Mouse (Mus musculus) gastrocnemius, postnatal 10 days (tissue): ENCODE results near the gene Slc25a11. TPM values are rescaled to one million over a fixed set of nuclear protein-coding genes. Genes with fewer than 3 reads are reported as not detected.
A peak's percentile ranks its signal among the peaks of the same experiment; 100 is the strongest.

Source experiments
- DNase-seq: peaks from one replicate; pipeline ENCODE4 v3.0.0; 2021; ENCODE audit warnings: mixed read lengths
- total RNA-seq, 2 experiments: library from RNA; stranded (reverse); gene quantifications; 2 replicates each; pipeline ENCODE4 v1.2.3; 2021

The Slc25a11 gene
- total RNA-seq, 2 experiments from 2014 or later = 252 to 283 TPM

GRCm38 (mm10) chr11:70619101-70619500 lies 28.2 kb downstream of the Slc25a11 start, which contains the start of gene Chrne:
Chrne (minus strand) TSS chr11:70619216.
- no peak for DNase-seq

- DNase-seq = no peak
These were observed 31.7 kb downstream of the Slc25a11 start, which contains the start of gene 4930544D05Rik for GRCm38 (mm10) chr11:70615516-70616093. 4930544D05Rik (plus strand) TSS chr11:70615848.

GRCm38 (mm10) chr11:70615074-70615473 lies 32.2 kb downstream of the Slc25a11 start:
- peak; percentile 62 for DNase-seq

DNA sequence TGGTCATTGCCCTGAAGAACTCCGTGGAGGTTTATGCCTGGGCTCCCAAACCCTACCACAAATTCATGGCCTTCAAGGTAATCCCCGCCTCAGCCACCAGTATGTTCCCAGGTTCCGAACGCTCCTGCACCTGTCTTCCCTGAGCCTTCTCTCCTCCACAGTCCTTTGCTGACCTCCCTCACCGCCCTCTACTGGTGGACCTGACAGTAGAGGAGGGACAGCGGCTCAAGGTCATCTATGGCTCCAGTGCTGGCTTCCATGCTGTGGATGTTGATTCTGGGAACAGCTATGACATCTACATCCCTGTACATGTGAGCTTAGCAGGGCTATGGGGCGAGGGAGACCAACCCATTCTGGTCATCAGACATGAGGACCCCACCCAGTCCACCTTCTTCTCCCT lies 34.8 kb downstream of the Slc25a11 start:
- no peak for DNase-seq

DNA sequence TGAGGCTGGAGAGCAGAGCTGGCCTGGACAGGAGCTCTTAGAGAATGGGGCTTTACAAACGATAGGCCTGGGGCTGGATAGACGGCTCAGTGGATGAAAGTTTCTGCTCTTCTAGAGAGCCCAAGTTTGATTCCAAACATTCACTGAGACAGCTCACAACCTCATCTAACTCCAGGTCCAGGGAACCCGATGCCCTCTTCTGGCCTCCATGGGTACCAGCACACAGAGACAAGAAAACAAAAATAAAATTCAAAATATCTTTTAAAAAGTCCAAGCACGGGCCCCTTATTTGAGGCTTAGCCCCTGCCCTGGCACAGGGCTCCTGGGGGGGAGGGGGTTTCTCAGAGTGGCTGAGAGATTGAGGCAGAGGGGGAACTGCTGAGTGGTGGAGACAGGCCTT lies 36.5 kb downstream of the Slc25a11 start:
- no peak for DNase-seq

GRCm38 (mm10) chr11:70608381-70609066 lies 38.8 kb downstream of the Slc25a11 start:
- peak; percentile 51 for DNase-seq

DNA sequence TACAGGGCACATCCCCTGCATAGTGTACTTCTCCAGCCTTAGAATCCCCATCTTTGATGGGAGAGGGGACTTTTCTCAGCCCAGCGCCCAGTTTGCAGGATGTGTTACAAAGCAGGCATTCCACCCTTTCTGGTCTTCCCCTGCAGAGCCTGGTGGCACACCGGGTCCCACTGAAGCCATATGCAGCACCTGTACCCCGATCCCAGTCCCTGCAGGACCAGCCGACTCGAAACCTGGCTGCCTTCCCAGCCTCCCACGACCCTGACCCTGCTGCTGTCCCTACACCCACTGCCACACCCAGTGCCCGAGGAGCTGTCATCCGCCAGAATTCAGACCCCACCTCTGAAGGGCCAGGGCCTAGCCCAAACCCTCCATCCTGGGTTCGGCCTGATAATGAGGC lies 39.7 kb downstream of the Slc25a11 start:
- no peak for DNase-seq

GRCm38 (mm10) chr11:70606717-70607116 lies 40.6 kb downstream of the Slc25a11 start:
- no peak for DNase-seq

- DNase-seq = peak; percentile 75
These were observed 42.2 kb downstream of the Slc25a11 start for GRCm38 (mm10) chr11:70605024-70605566.

DNA sequence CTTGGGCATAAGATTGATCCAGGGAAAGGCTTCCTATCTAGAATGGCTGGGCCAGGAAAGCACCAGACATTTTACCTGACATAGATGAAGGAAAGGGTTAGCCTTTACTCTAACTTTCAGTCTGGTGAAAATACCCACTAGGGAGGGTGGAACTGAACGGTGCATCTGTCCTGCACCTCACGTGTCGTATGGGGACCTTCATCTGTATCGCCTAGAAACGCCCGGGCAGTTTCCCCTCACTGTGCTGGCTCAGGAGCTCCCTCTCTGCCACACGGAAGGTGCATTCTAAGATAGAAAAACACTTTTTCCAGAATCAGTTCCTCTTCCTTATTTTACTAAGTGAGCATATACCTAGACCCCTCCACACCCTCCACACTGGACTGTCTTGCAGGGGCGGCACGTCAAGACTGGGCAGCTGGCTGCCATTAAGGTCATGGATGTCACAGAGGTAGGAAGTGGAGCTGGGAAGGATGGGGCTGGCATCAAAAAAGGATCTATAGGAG lies 48.8 kb downstream of the Slc25a11 start:
- DNase-seq = no peak

GRCm38 (mm10) chr11:70597301-70597700 lies 50.0 kb downstream of the Slc25a11 start:
- DNase-seq = no peak

DNA sequence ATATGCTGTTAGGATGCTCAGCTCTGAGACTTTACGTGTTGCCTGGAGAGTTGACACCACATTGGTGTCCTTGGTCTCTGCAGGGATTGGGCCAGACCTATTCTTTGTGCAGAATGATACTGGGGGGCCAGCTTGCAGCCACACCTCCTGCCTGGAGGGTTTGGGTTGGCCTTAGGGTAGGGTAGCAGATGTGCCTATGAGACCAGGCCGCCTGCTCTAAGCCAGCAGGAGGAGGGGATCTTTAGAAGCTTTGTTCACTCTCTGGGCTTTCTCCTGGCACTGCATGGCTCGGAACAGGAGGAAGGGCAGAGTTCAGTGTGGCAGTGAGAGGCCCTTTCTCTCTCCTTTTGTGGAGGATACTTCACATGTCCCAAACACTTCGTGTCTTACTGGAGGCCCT lies 51.2 kb downstream of the Slc25a11 start:
- DNase-seq = no peak

GRCm38 (mm10) chr11:70595638-70596037 lies 51.6 kb downstream of the Slc25a11 start:
- no peak for DNase-seq

DNA sequence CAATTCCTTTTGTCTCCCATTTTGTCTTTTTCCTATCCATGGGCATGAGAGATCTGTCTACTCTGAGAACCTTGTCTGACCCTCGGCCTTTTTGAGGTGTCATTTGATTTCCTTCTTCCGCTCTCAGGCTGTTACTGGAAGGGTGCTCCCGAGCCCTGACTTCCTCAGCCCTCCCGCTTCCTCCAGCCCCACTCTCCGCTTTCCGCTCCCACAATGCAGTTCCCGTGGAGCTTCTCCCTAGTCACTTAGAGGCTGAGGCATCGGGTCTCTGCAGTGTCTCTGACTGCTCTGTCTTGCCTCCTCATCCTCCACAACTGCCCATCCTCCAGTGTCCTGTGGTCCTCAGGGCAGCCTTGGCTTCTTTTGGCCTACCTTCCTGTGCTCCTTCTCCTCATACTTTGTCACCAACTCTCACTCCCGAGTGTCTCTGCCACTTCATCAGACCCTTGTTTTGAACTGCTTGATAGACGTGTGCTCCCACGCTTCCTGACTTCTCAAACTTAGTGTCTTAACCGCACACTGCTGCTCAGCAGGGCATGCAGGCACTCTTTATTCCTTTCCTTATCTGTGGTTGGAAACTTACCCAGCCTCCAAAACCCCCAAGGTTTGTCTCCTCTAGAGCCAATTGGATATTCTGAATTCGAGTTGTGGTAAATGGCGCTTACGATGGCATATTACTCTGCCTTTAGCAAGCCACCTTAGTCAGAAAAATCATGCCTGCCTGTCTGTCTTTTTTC lies 52.9 kb downstream of the Slc25a11 start:
- DNase-seq = no peak

Other genes starting within 250 kb of the Slc25a11 start
- 10 to 100 TPM; 20.2 to 21.4 TPM for gene Pelp1, start 237.4 kb downstream of the Slc25a11 start, total RNA-seq
- 10 to 100 TPM; 11.0 TPM for gene Arrb2, start 214.8 kb downstream of the Slc25a11 start, total RNA-seq
- gene Med11, start 195.6 kb downstream of the Slc25a11 start, total RNA-seq = 10 to 100 TPM in 1 of 2 experiments, 1 to 10 TPM in 1; 7.6 to 11.0 TPM
- 1 to 10 TPM in 1 of 2 experiments, under 1 TPM in 1; 0.52 to 1.6 TPM for gene Zmynd15, start 188.0 kb downstream of the Slc25a11 start, total RNA-seq
- gene Cxcl16, start 187.5 kb downstream of the Slc25a11 start, total RNA-seq = 1 to 10 TPM; 3.4 to 5.1 TPM
- gene Tm4sf5, start 142.2 kb downstream of the Slc25a11 start, total RNA-seq = not detected
- gene Vmo1, start 132.9 kb downstream of the Slc25a11 start, total RNA-seq = not detected
- gene Gltpd2, start 128.3 kb downstream of the Slc25a11 start, total RNA-seq = not detected
- gene Psmb6, start 122.1 kb downstream of the Slc25a11 start, total RNA-seq = 100 to 1,000 TPM; 326 to 361 TPM
- gene Gm40193, start 114.5 kb downstream of the Slc25a11 start, total RNA-seq = not detected
- 10 to 100 TPM; 16.4 to 21.3 TPM for gene Pld2, start 107.4 kb downstream of the Slc25a11 start, total RNA-seq
- 10 to 100 TPM; 28.6 to 37.0 TPM for gene Mink1, start 84.6 kb downstream of the Slc25a11 start, total RNA-seq
- not detected for gene 4930544D05Rik, start 31.6 kb downstream of the Slc25a11 start, total RNA-seq
- gene Chrne, start 28.3 kb downstream of the Slc25a11 start, total RNA-seq = 10 to 100 TPM; 30.7 to 35.0 TPM
- under 1 TPM; 0.12 to 0.29 TPM for gene Gp1ba, start 8.4 kb downstream of the Slc25a11 start, total RNA-seq
- 10 to 100 TPM; 41.9 to 43.7 TPM for gene Rnf167, start 244 bp downstream of the Slc25a11 start, total RNA-seq
- gene Pfn1, start 7.2 kb upstream of the Slc25a11 start, total RNA-seq = 100 to 1,000 TPM; 465 to 491 TPM
- 1,000 to 10,000 TPM; 5,193 to 5,983 TPM for gene Eno3, start 9.7 kb upstream of the Slc25a11 start, total RNA-seq
- gene Spag7, start 21.9 kb upstream of the Slc25a11 start, total RNA-seq = 100 to 1,000 TPM; 131 to 133 TPM
- gene Camta2, start 40.6 kb upstream of the Slc25a11 start, total RNA-seq = 10 to 100 TPM; 20.6 to 21.8 TPM
- gene Inca1, start 52.7 kb upstream of the Slc25a11 start, total RNA-seq = 1 to 10 TPM; 1.6 to 2.5 TPM
- 100 to 1,000 TPM; 195 to 205 TPM for gene Kif1c, start 53.1 kb upstream of the Slc25a11 start, total RNA-seq
- 10 to 100 TPM; 11.6 to 12.4 TPM for gene Zfp3, start 116.7 kb upstream of the Slc25a11 start, total RNA-seq
- not detected for gene Scimp, start 165.1 kb upstream of the Slc25a11 start, total RNA-seq
- gene Rabep1, start 197.3 kb upstream of the Slc25a11 start, total RNA-seq = 10 to 100 TPM; 27.5 to 30.4 TPM